Comparison of ENCODE assay signal across 14 mouse cellular contexts in genomic region chr9:121639790-121640189, GRCm38 (mm10). TPM values are rescaled to one million over a fixed set of nuclear protein-coding genes. Genes with fewer than 3 reads are reported as not detected.
DNase-seq lines count a peak whose midpoint lies in the region; ATAC-seq and TF ChIP-seq lines count a peak whose summit lies in the region.
"Had no signal": no experiment of that assay in that cellular context is flagged by ENCODE, and none has a peak within 500 bp of the region (broad histone marks: within the 10 kb centered on the region; RNA-seq: fewer than 3 reads in every experiment).

No protein-coding gene starts in this region.

- no peak overlapping the region for H3K4me3 ChIP-seq in neural tube, embryonic 13.5 days
- no peak overlapping the region; the same call in 1 of the 2 replicates for H3K4me3 ChIP-seq in neural tube, embryonic 15.5 days (replicated peaks)
- H3K4me3 ChIP-seq in cortical plate, adult 2 months (ENCODE audit: insufficient read depth, low read length), result peak overlapping the region; percentile 54
- H3K4me3 ChIP-seq: embryonic facial prominence, embryonic 15.5 days; heart, embryonic 15.5 days had no signal

- H3K36me3 ChIP-seq in neural tube, embryonic 13.5 days, result no peaks in the 10 kb centered on the region
- no peaks in the 10 kb centered on the region for H3K36me3 ChIP-seq in neural tube, embryonic 15.5 days
- H3K36me3 ChIP-seq: embryonic facial prominence, embryonic 15.5 days; heart, embryonic 15.5 days had no signal

- peak; percentile 56 to 88 for DNase-seq in left cerebral cortex, adult 8-10 months (ENCODE audit: low spot score in 2 of 2)
- peak; percentile 35 for DNase-seq in right cerebral cortex, postnatal 4 days
- DNase-seq in kidney, adult 18-20 months, result no peak
- no peak for DNase-seq in ovary, postnatal 36 days (ENCODE audit: low spot score)
- no peak for DNase-seq in spleen, postnatal 10 days (ENCODE audit: low spot score in 2 of 2)
- DNase-seq: gastrocnemius, postnatal 10 days; lung, embryonic 14.5 days; midbrain, embryonic 14.5 days had no signal

- no peaks in the 10 kb centered on the region for H3K9me3 ChIP-seq in neural tube, embryonic 13.5 days
- H3K9me3 ChIP-seq in neural tube, embryonic 15.5 days (replicated peaks), result no peaks in the 10 kb centered on the region
- H3K9me3 ChIP-seq: embryonic facial prominence, embryonic 15.5 days; heart, embryonic 15.5 days had no signal

- 50% methylated on average over 16 of the region's 16 CpGs for WGBS in neural tube, embryonic 13.5 days
- 52% methylated on average over 16 of the region's 16 CpGs for WGBS in neural tube, embryonic 15.5 days

- no peak overlapping the region for H3K4me2 ChIP-seq in neural tube, embryonic 13.5 days
- H3K4me2 ChIP-seq in neural tube, embryonic 15.5 days, result no peak overlapping the region
- H3K4me2 ChIP-seq: embryonic facial prominence, embryonic 15.5 days; heart, embryonic 15.5 days; lung, embryonic 14.5 days had no signal

- ATAC-seq in neural tube, embryonic 13.5 days (ENCODE audit: low read depth), result no peak
- ATAC-seq in neural tube, embryonic 15.5 days (ENCODE audit: low FRiP score), result no peak
- ATAC-seq: inflammation-experienced regulatory T-cells, adult 6 months had no signal

- H3K9ac ChIP-seq in neural tube, embryonic 13.5 days, result 0 out of 2 replicates have a peak overlapping the region, but pooled peaks have one; percentile 2
- H3K9ac ChIP-seq in neural tube, embryonic 15.5 days (replicated peaks), result no peak overlapping the region
- H3K9ac ChIP-seq: embryonic facial prominence, embryonic 15.5 days; heart, embryonic 15.5 days; lung, embryonic 14.5 days had no signal

- TF ChIP-seq CTCF in cortical plate, adult 2 months (IDR thresholded peaks at IDR 0.05; ENCODE audit: extremely low read depth, insufficient read depth, low read length), result no peak

- peaks cover 32% of the 10 kb centered on the region for H3K4me1 ChIP-seq in neural tube, embryonic 13.5 days (replicated peaks)
- peaks cover 27% of the 10 kb centered on the region for H3K4me1 ChIP-seq in neural tube, embryonic 15.5 days
- peaks cover 9% of the 10 kb centered on the region for H3K4me1 ChIP-seq in cortical plate, adult 2 months (ENCODE audit: control insufficient read depth, insufficient read depth, low read length)

- no peak overlapping the region for H3K27ac ChIP-seq in neural tube, embryonic 13.5 days (replicated peaks)
- H3K27ac ChIP-seq in neural tube, embryonic 15.5 days (replicated peaks), result no peak overlapping the region
- peak overlapping the region; percentile 49 for H3K27ac ChIP-seq in cortical plate, adult 2 months (ENCODE audit: insufficient read depth, low read length)
- H3K27ac ChIP-seq: embryonic facial prominence, embryonic 15.5 days; heart, embryonic 15.5 days had no signal

- peak; percentile 62 for TF ChIP-seq POLR2A in cortical plate, adult 2 months (IDR thresholded peaks at IDR 0.05; ENCODE audit: extremely low read depth, insufficient read depth, low read length)

- peaks cover 59% of the 10 kb centered on the region for H3K27me3 ChIP-seq in neural tube, embryonic 13.5 days
- peaks cover 51% of the 10 kb centered on the region for H3K27me3 ChIP-seq in neural tube, embryonic 15.5 days (replicated peaks)

RNA-seq across cellular contexts. Expression of gene Lyzl4, which starts 2.1 kb away (rescaled TPM):
- polyA plus RNA-seq in neural tube, embryonic 13.5 days (2015; fragmentation: Nextera tagmentation; extraction: Ambion mirVana), result not detected in 2 replicates
- polyA plus RNA-seq in neural tube, embryonic 15.5 days (2015; fragmentation: Nextera tagmentation; extraction: Ambion mirVana), result 0.77 TPM in 1 of 2 replicates, not detected in the other
- polyA plus RNA-seq in cortical plate, adult 2 months (2012; rRNA removed), result 1.6 and 1.7 TPM in 2 replicates
- 1 to 10 TPM; 1.2 to 4.4 (median 2.4) TPM for total RNA-seq in left cerebral cortex, adult 8-10 months (2022)
- polyA plus RNA-seq: inflammation-experienced regulatory T-cells, adult 6 months; lung, embryonic 14.5 days; midbrain, embryonic 14.5 days had no signal

RNA-seq across cellular contexts. Expression of gene Vipr1, which starts 2.7 kb away (rescaled TPM):
- polyA plus RNA-seq in neural tube, embryonic 13.5 days (2015; fragmentation: Nextera tagmentation; extraction: Ambion mirVana), result 0.25 and 1.0 TPM in 2 replicates
- 0.38 and 1.1 TPM in 2 replicates for polyA plus RNA-seq in neural tube, embryonic 15.5 days (2015; fragmentation: Nextera tagmentation; extraction: Ambion mirVana)
- polyA plus RNA-seq in cortical plate, adult 2 months (2012; rRNA removed), result 26.7 and 27.4 TPM in 2 replicates
- 10 to 100 TPM; 20.8 to 23.8 (median 21.7) TPM for total RNA-seq in left cerebral cortex, adult 8-10 months (2022)

Comparison
In these comparisons a context has a peak if more than half of its experiments do, and no peak if none do; other contexts are left out.
1. DNase-seq: peak in left cerebral cortex, adult 8-10 months (2 of 2) and right cerebral cortex, postnatal 4 days (single experiment); none in kidney, adult 18-20 months (single experiment), ovary, postnatal 36 days (single experiment) and spleen, postnatal 10 days (0 of 2).
2. RNA of gene Vipr1, which starts 2.7 kb away (polyA plus RNA-seq): 26.7 to 27.4 TPM in cortical plate, adult 2 months; 0.38 to 1.1 TPM in neural tube, embryonic 15.5 days and 0.25 to 1.0 TPM in neural tube, embryonic 13.5 days; every median in the first group is over 10 times any median in the second.